Mouse (Mus musculus): Measurements from ENCODE around the gene Car12. TPM values are rescaled to one million over a fixed set of nuclear protein-coding genes. Genes with fewer than 3 reads are reported as not detected.

Gene Car12
- total RNA-seq, 1 experiment: 2.1 TPM

DNA sequence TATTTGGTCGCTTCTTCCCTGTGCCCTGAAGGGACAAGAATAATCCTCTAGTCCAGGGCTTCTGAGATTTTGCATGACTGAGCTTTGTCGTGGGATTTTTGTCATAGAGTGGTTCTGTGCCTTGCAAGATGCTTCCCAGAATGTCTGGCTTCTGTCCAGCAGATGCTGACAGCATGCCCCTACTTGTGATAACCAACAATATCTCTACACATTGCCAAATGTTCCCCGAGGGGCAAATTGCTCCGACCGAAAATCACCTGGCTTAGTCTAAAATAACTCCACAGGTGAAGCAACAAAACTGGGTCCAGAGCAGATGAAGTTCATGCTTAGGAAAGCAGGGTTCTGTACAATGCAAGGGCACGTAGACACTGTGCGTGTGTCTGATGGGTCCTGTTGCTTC lies 17.8 kb downstream of the Car12 start:
- H3K27ac ChIP-seq (ENCODE audit: insufficient read depth, low read depth, low read length, poor library complexity, severe bottlenecking): no peak overlapping the region
- H3K9me3 ChIP-seq (ENCODE audit: control insufficient read depth, insufficient read depth, low read depth, low read length): no peaks in the 10 kb centered on the region
- in situ Hi-C loops (cut with MboI; ENCODE audit: low sequenced_read_pairs in 2 of 2, unreplicated experiment in 2 of 2): no loop called here
- no peak for DNase-seq (ENCODE audit: low read depth, low spot score)
- no peaks in the 10 kb centered on the region for H3K4me1 ChIP-seq (ENCODE audit: control insufficient read depth in 2 of 2, insufficient read depth in 2 of 2, low read length in 2 of 2, poor library complexity in 1 of 2)
- H3K9ac ChIP-seq (ENCODE audit: insufficient read depth, low read depth, low read length, poor library complexity, severe bottlenecking): no peak overlapping the region
- no peak overlapping the region for H3K4me3 ChIP-seq (ENCODE audit: insufficient read depth in 1 of 2, low read depth in 1 of 2, low read length in 2 of 2, poor library complexity in 1 of 2, severe bottlenecking in 1 of 2)
- TF ChIP-seq HCFC1 (IDR thresholded peaks at IDR 0.05; ENCODE audit: borderline replicate concordance, insufficient read depth, low read length) (no peak), CHD2 (IDR thresholded peaks at IDR 0.05; ENCODE audit: low read depth, low read length) (no peak), MAFK (IDR thresholded peaks at IDR 0.05; ENCODE audit: insufficient read depth, low read depth, low read length) (no peak), ZC3H11A (IDR thresholded peaks at IDR 0.05; ENCODE audit: borderline replicate concordance, low read depth, low read length) (no peak)
- H3K36me3 ChIP-seq (ENCODE audit: control insufficient read depth, insufficient read depth, low read length, poor library complexity, severe bottlenecking): no peaks in the 10 kb centered on the region

DNA sequence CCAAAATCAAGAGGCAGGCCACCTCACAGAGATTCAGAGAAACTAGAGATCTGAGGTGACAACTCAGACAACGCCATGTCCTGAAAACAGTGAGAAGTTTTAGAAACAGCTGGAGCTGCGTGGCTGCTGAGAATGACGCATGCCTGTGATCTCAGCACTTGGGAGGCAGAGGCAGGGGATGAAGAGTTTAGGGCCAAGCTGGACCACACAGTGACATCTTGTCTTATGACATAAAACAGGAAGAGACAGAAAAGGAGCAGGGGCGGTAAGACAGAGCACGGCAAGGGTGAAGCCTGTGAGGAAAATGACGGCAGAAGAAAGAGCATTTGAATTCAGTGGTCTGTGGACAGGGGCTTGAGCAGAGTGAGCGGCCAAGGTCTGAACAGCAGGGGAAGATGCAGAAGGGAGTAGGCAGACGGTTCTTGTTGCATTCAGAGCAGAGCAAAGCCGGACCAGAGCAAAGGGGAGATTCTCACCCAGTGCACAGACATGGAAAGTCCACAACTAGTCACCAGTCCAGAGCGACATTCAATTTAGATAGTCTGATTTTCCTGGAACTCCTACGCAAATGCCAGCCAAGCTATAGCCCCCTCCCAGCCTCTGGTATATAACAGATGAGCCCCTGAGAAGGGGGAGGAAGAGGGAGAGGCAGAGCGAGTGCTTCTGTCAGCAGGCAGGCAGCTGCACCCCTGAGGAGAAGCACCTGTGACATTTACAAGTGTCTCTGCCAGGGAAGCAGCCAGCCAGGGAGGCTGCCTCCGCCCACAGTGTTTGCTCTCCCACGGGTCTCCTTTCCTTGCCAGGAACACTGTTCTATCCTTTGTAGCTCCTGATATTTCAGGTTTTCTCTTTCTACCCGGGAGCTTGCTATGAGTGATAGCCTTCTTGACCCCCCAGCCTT lies 19.6 kb downstream of the Car12 start:
- in situ Hi-C loops (cut with MboI; ENCODE audit: low sequenced_read_pairs in 2 of 2, unreplicated experiment in 2 of 2): no loop called here

DNA sequence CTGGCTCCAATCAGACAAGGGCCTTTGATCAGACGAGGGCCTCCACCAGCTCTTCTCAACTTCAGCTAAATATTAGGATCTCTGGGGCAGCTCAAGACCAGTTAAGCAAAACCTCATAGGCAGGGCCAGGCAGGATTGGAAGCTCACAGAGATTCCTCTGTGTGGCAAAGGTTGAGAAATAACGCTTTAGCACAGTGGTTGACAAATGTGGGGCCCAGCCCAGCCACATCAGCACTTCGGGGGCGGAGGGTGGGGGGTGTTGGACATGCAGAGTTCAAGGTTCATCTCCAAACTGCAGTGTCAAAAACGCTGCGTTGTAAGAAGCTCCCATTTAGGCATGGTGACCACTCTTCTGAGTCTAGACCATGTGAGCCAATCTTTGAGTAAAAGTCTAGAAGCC lies 21.1 kb downstream of the Car12 start:
- DNase-seq (ENCODE audit: low read depth, low spot score): no peak
- H3K27ac ChIP-seq (ENCODE audit: insufficient read depth, low read depth, low read length, poor library complexity, severe bottlenecking): no peak overlapping the region
- no peak overlapping the region for H3K9ac ChIP-seq (ENCODE audit: insufficient read depth, low read depth, low read length, poor library complexity, severe bottlenecking)
- H3K4me1 ChIP-seq (ENCODE audit: control insufficient read depth in 2 of 2, insufficient read depth in 2 of 2, low read length in 2 of 2, poor library complexity in 1 of 2): no peaks in the 10 kb centered on the region
- H3K4me3 ChIP-seq (ENCODE audit: insufficient read depth in 1 of 2, low read depth in 1 of 2, low read length in 2 of 2, poor library complexity in 1 of 2, severe bottlenecking in 1 of 2): no peak overlapping the region
- H3K36me3 ChIP-seq (ENCODE audit: control insufficient read depth, insufficient read depth, low read length, poor library complexity, severe bottlenecking): no peaks in the 10 kb centered on the region
- in situ Hi-C loops (cut with MboI; ENCODE audit: low sequenced_read_pairs in 2 of 2, unreplicated experiment in 2 of 2): no loop called here
- H3K9me3 ChIP-seq (ENCODE audit: control insufficient read depth, insufficient read depth, low read depth, low read length): no peaks in the 10 kb centered on the region
- TF ChIP-seq ZNF384 (IDR thresholded peaks at IDR 0.05; ENCODE audit: low read depth, low read length): no peak
- TF ChIP-seq MAFK (IDR thresholded peaks at IDR 0.05; ENCODE audit: insufficient read depth, low read depth, low read length): no peak
- TF ChIP-seq CHD2 (IDR thresholded peaks at IDR 0.05; ENCODE audit: low read depth, low read length): no peak
- TF ChIP-seq HCFC1 (IDR thresholded peaks at IDR 0.05; ENCODE audit: borderline replicate concordance, insufficient read depth, low read length): no peak
- no peak for TF ChIP-seq ZC3H11A (IDR thresholded peaks at IDR 0.05; ENCODE audit: borderline replicate concordance, low read depth, low read length)

More for the DNA sequence above, 19.6 kb downstream of the Car12 start:
- no peak for DNase-seq (ENCODE audit: low read depth, low spot score)
- H3K27ac ChIP-seq (ENCODE audit: insufficient read depth, low read depth, low read length, poor library complexity, severe bottlenecking): no peak overlapping the region
- no peak overlapping the region for H3K9ac ChIP-seq (ENCODE audit: insufficient read depth, low read depth, low read length, poor library complexity, severe bottlenecking)
- TF ChIP-seq ZC3H11A (IDR thresholded peaks at IDR 0.05; ENCODE audit: borderline replicate concordance, low read depth, low read length) (no peak), ZNF384 (IDR thresholded peaks at IDR 0.05; ENCODE audit: low read depth, low read length) (no peak), HCFC1 (IDR thresholded peaks at IDR 0.05; ENCODE audit: borderline replicate concordance, insufficient read depth, low read length) (no peak), MAFK (IDR thresholded peaks at IDR 0.05; ENCODE audit: insufficient read depth, low read depth, low read length) (no peak), CHD2 (IDR thresholded peaks at IDR 0.05; ENCODE audit: low read depth, low read length) (no peak)
- no peak overlapping the region for H3K4me3 ChIP-seq (ENCODE audit: insufficient read depth in 1 of 2, low read depth in 1 of 2, low read length in 2 of 2, poor library complexity in 1 of 2, severe bottlenecking in 1 of 2)
- no peaks in the 10 kb centered on the region for H3K9me3 ChIP-seq (ENCODE audit: control insufficient read depth, insufficient read depth, low read depth, low read length)
- H3K4me1 ChIP-seq (ENCODE audit: control insufficient read depth in 2 of 2, insufficient read depth in 2 of 2, low read length in 2 of 2, poor library complexity in 1 of 2): no peaks in the 10 kb centered on the region
- H3K36me3 ChIP-seq (ENCODE audit: control insufficient read depth, insufficient read depth, low read length, poor library complexity, severe bottlenecking): no peaks in the 10 kb centered on the region

DNA sequence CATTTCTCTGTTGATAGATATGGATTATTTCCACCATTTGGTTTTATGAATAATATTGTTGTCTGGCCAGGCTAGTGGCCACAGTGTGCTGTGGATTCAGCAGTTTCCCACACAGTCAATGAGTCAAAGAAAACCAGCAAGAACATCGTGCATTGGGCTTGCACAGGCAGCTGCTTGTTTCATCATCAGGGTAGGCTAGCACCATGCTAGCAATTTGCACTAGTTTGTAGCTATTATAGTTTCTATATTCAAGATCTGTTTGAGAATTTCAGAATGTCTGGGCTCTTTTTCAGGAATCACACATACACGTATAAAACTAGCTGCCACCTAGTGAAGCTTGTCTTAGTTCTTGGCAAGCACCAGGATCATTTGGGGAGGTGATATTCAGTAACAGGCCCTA lies 21.6 kb downstream of the Car12 start:
- in situ Hi-C loops (cut with MboI; ENCODE audit: low sequenced_read_pairs in 2 of 2, unreplicated experiment in 2 of 2): no loop called here
- Histone ChIP-seq H3K36me3 (ENCODE audit: control insufficient read depth, insufficient read depth, low read length, poor library complexity, severe bottlenecking) (no peaks in the 10 kb centered on the region), H3K9me3 (ENCODE audit: control insufficient read depth, insufficient read depth, low read depth, low read length) (no peaks in the 10 kb centered on the region), H3K9ac (ENCODE audit: insufficient read depth, low read depth, low read length, poor library complexity, severe bottlenecking) (no peak overlapping the region), H3K27ac (ENCODE audit: insufficient read depth, low read depth, low read length, poor library complexity, severe bottlenecking) (no peak overlapping the region), H3K4me1 (ENCODE audit: control insufficient read depth in 2 of 2, insufficient read depth in 2 of 2, low read length in 2 of 2, poor library complexity in 1 of 2) (no peaks in the 10 kb centered on the region), H3K4me3 (ENCODE audit: insufficient read depth in 1 of 2, low read depth in 1 of 2, low read length in 2 of 2, poor library complexity in 1 of 2, severe bottlenecking in 1 of 2) (no peak overlapping the region)
- no peak for DNase-seq (ENCODE audit: low read depth, low spot score)
- TF ChIP-seq ZC3H11A (IDR thresholded peaks at IDR 0.05; ENCODE audit: borderline replicate concordance, low read depth, low read length): no peak

DNA sequence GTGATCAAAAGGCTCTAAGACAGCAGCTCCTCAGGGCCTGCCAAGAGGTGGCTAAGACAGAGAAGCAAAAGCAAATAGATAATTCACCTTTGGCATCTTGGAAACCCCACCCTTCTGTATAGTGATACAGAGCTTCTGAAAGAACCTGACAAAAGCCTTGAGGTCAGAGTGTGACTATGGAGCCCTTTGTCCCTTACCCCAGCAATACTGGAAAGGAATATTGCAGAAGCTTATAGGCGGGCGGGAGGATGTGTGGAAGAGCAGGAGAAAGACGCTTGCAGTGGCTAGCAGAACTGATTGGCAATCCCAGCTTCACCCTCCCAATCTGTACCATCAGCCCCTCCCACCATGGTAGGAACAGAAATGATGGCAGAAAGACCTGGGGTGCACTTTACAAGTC lies 22.5 kb downstream of the Car12 start:
- Histone ChIP-seq H3K9ac (ENCODE audit: insufficient read depth, low read depth, low read length, poor library complexity, severe bottlenecking) (no peak overlapping the region), H3K9me3 (ENCODE audit: control insufficient read depth, insufficient read depth, low read depth, low read length) (no peaks in the 10 kb centered on the region), H3K4me3 (ENCODE audit: insufficient read depth in 1 of 2, low read depth in 1 of 2, low read length in 2 of 2, poor library complexity in 1 of 2, severe bottlenecking in 1 of 2) (no peak overlapping the region), H3K27ac (ENCODE audit: insufficient read depth, low read depth, low read length, poor library complexity, severe bottlenecking) (no peak overlapping the region), H3K4me1 (ENCODE audit: control insufficient read depth in 2 of 2, insufficient read depth in 2 of 2, low read length in 2 of 2, poor library complexity in 1 of 2) (no peaks in the 10 kb centered on the region), H3K36me3 (ENCODE audit: control insufficient read depth, insufficient read depth, low read length, poor library complexity, severe bottlenecking) (no peaks in the 10 kb centered on the region)
- in situ Hi-C loops (cut with MboI; ENCODE audit: low sequenced_read_pairs in 2 of 2, unreplicated experiment in 2 of 2): no loop called here
- TF ChIP-seq ZNF384 (IDR thresholded peaks at IDR 0.05; ENCODE audit: low read depth, low read length): no peak
- TF ChIP-seq ZC3H11A (IDR thresholded peaks at IDR 0.05; ENCODE audit: borderline replicate concordance, low read depth, low read length): no peak
- TF ChIP-seq MAFK (IDR thresholded peaks at IDR 0.05; ENCODE audit: insufficient read depth, low read depth, low read length): no peak
- no peak for TF ChIP-seq HCFC1 (IDR thresholded peaks at IDR 0.05; ENCODE audit: borderline replicate concordance, insufficient read depth, low read length)
- TF ChIP-seq CHD2 (IDR thresholded peaks at IDR 0.05; ENCODE audit: low read depth, low read length): no peak
- no peak for DNase-seq (ENCODE audit: low read depth, low spot score)

All from ES-E14 (cell line).